Mouse (Mus musculus): ENCODE measurements around the gene Stim1.

Gene Stim1

DNA sequence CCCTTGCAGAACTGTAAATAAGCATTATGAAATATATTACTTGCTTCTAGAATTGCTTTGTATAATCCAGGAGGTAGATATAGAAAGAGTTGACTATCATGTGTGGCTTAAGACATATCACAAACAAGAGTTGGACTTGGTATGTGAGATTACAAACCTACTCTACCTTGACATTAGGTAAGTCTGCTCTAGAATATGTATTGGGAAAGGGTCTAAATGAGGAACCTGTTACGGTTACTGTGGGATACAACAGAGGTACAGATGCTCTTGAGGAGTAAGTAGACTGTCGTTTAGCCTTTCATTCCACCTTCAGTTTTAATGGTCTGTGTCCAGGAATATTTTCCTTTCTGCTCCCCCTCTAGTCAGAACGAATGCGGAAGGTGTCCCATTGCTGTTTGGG, 34.9 kb downstream of the Stim1 start:
- no peak for DNase-seq (ENCODE audit: low spot score in 2 of 2)

DNA sequence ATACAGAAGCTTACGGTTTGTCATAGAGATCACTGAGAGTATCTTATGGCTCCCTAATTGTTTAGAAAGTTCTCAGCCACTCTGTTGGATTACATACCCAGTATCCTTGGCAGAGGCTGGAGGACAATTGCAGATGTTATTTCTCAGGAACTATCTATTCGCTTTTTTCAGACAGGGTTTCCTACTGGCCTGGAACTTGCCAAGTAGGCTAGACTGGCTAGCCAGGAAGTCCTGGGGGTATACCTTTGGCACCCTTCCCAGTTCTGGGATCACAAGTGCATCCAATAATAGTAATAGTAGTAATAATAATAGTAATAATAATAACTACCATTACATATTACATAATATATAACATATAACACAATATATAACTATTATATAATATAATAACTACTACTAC, 38.0 kb downstream of the Stim1 start:
- no peak for DNase-seq (ENCODE audit: low spot score in 2 of 2)

DNA sequence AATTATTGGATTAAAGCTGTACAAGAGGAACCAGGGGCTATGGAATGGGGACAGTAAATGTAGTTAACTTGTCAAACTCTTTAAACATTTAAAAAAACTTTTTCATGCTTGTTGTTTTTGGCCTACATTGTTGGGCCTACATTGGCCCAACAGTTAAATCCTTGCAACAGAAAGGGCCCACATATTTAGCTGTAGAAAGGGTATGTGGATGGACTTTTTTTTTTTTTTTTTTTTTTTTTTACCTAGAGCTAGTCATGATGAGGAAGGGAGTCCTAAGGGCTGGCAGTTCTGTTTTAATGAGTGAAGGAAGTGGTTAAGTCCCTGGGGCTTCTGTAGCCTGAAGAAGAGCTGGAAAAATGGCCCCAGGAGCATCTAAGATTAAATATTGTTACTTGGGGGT, 42.7 kb downstream of the Stim1 start:
- no peak for DNase-seq (ENCODE audit: low spot score in 2 of 2)

DNA sequence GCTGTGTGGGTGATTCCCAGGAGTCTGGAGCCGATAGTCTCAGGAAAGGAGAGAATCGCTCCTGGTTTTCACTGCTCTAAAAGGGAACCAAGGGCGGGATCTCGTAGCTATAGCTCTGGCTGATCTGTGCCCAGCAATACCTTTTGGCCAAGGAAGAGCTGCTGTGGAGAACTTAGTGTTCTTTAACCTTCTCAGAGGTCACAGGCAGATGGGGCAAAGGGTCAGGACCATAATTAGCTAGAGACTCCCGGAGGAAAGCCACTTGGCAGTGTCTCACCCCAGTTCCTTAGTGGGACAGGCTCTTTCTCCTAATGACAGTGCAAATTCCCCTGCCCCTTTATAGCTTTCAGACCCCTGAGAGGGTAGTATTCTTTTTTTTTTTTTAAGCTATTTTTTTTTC, 43.2 kb downstream of the Stim1 start:
- DNase-seq (ENCODE audit: low spot score in 2 of 2): no peak

DNA sequence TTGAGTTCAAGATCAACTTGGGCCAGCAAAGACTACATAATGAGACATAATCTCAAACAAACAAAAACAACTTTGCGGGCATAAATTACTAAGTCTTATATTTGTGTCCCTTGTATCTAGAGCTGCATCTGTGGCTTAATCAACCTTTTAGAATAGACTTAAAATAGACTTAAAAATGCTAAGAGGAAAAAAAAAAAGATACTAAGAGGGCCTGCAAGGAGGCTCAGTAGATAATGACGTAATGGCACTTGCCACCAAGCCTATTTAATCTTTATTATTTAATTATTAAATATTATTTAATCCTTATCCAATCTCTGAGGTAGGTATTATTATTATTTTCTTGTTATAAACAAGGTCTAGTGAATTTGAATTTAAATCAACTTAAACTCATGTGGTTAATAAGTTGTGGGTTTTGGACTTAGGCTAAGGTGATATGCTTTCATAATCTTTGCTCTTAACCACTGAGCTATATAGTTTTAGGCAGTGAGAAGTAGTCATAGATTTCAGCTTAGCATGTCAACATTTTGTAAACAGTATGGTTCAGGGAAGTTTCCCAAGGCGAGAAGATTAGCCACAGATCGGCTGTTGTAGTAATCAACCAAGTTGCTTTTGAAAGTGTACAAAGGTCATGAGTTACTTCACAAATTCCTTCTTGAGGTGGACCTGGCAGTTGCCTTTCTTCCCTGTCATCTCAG, 45.4 kb downstream of the Stim1 start:
- no peak for DNase-seq (ENCODE audit: low spot score in 2 of 2)

DNA sequence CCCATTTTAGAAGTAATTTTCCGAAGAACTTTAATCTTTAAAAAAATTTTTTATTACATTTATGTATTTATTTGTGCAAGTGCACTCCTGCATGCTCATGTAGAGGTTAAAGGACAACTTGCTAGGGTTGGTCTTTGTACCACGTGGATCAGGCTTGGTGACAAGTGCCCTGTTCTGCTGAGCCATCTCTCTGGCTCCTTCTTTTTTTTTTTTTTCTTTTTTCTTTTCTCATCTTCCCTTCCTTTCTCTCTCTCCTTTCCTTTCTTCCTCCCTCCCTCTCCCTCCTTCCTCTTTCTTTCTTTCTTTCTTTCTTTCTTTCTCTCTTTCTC, 45.9 kb downstream of the Stim1 start:
- DNase-seq (ENCODE audit: low spot score in 2 of 2): no peak

DNA sequence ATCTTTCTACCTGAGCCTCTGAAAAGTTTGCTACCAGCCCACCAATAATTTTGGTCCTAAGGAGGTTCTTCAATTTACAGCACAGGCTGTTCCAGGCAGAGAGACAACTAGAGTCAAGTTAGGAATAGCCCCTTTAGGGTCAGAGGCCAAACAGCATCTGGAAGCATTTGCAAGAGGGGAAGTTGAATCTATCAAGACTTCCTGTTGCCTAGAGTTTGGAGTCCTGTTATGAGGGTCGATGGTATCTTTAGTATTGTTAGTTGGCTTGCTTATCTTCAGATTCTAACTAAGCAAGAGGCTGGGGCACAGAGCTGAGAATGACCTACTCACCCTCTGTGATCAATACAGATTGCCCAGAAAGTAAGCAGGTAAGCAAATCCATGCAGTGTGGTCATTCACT, 46.5 kb downstream of the Stim1 start:
- DNase-seq (ENCODE audit: low spot score in 2 of 2): no peak

DNA sequence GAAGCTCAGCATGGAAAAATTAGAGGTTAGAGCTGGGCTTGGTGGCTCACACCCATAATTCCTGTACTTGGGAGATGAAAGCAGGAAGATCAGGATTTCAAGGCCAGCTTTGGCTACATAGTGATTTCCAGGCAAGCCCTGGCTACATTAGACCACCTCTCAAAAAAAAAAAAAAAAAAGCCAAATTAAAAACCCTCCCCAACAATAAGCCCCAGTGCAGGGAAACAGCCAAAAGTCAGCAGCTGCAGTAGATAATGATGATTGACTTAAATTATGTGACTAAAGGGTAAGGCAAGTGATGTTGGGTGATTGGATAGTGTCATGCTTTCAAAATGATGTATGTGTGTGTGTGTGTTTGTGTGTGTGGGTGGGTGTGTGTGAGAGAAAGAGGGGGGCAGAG, 47.3 kb downstream of the Stim1 start:
- DNase-seq (ENCODE audit: low spot score in 2 of 2): no peak

DNA sequence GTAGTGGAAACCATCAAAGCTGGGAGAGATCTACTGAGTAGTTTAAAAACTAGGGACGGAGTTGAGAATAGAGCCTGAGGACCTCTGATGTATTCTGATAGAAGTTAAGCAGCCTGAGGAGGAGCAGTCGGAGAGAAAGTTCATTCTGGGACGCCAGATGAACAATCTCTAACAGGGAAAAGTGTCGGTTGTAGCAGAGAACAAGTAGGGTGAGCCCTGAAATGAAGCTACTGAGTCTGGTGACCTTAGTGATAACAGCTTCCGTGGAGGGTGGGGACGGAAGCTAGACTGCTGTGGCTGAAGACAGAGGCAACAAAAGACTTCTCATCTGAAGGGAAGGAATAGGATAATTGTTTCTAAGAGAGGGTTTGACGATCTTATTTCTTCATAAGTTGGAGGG, 47.8 kb downstream of the Stim1 start:
- no peak for DNase-seq (ENCODE audit: low spot score in 2 of 2)

DNA sequence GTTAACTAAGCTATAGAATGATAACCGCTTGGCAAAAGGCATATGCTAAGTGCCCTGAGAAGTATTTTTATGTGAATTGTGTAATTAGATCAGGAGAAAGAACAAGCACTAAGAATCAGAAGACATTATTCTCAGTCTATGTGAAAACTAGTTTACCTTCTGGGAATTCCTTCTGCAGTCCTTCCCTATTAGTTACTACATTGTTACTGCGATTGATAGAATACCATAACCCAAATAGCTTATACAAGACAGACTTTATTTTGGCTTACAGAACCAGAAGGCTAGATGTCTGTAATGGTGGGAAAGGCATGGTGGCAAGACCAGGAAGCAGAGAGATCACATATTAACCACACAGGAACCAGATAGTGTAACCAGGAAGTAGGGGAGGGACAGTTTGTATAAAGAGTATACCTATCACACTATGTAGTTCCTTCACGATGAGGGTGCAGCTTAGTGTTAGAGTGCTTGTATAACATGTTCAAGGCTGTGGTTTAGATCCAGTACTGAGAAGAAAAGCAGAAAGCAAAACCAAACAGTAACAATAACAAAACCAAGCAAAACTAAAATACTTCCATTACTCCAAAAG, 50.1 kb downstream of the Stim1 start:
- no peak for DNase-seq (ENCODE audit: low spot score in 2 of 2)

DNA sequence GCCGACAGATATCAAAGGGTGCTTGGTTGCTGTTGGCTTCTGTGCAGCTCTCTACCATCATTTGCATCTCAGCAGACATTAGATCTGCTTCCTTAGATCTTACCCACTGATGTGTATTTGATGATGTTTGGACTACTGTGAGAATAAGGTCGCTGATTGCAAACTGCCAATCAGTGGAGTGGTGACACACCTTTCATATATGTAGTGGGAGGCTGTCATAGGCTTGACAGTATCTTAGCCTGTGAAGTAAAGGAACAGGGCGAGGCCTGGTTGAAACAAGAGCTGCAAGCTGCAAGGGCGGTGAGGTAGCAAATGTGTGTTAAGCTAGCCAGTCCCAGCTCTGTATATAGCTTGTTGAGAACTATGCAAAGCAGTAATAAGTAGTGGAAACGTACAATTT, 54.5 kb downstream of the Stim1 start:
- no peak for DNase-seq (ENCODE audit: low spot score in 2 of 2)

DNA sequence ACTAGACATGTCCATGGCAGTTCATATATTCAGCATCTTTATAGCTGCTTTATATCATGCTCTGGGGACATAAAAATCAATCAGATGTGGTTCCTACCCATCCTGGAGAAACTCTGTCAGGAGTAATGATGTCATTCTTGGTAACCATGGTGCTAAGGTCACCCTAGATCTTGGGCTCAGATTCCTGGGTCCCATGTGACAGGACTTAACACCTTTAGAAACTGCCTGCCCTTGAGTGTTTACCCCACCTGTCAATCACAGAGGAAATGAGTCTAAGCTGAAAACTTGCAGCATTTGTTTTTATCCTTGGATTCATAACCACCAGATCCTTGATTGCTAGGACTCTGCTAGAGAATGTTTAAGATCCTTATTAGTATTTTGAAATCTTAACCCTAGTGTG, 58.7 kb downstream of the Stim1 start:
- DNase-seq (ENCODE audit: low spot score in 2 of 2): no peak

DNA sequence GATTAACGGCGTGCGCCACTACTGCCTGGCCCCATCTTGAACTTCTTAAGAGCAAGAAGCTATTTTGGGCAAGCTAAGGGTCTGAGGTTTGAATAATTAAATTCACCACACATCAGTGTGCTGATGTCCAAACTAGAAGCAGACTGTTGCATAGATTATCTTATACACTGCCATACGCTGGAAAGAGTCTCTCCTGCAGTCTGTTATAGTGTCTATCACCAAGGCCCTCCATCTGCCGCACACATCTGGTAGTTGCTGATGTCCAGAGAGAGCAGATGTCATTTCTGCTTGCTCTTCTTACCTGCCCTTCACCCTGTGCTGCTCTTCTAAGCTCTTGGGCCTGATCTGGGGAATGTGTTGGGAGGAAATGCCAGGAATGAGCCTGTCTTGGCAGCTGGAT, 62.7 kb downstream of the Stim1 start:
- DNase-seq (ENCODE audit: low spot score in 2 of 2): no peak

DNA sequence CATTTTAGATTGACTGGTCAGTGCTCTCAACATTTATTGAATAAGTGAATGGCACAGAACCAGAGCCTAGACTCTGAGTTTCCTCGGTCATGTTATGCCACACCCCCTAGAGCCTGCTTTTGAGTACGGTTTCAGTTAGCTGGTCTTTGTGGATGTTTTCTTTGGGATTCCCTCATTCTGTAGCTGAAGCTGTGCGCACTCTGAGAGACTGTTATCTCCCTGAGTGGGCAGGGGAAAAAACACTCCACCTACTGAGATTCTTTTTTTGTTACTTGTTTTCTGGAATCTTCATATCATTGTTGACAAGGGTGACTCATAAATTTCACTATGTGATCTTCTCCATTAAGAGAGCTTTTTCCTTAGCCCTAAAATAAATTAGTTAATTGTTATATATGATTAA, 63.9 kb downstream of the Stim1 start:
- DNase-seq (ENCODE audit: low spot score in 2 of 2): no peak

DNA sequence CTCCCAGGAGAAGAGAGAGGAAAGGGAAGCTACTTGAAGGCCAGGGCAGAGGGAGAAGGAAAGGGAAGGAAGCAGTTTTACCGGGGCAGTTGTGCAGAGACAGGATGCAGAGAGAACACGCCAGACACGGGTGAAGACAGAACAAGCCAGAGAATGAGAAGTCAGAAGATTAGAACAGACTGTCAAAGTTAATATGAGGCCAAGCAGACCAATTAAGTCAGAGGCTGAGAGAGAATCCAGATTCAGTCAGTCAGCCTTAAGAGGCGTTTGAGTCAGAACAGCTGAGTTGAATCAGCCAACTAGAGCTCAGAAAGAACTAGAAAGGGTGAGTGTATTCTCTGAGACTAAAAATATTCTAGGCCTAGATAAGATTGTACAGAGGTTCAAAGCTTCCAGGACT, 66.1 kb downstream of the Stim1 start:
- no peak for DNase-seq (ENCODE audit: low spot score in 2 of 2)

DNA sequence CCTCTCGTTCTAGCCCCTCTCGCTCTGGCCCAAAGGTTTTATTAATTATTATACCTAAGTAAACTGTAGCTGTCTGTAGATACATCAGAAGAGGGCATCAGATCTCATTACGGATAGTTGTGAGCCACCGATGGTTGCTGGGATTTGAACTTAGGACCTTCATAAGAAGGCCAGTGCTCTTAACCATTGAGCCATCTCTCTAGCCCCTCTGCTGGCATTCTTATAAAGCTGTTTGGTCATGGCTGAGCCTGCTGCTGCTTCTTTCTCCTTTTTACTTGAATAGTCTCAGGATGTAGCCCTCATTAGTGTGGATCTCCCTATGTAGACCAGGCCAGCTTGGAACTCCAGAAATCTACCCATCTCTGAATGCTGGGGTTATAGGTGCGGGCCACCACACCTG, 69.7 kb downstream of the Stim1 start:
- DNase-seq (ENCODE audit: low spot score in 2 of 2): no peak

DNA sequence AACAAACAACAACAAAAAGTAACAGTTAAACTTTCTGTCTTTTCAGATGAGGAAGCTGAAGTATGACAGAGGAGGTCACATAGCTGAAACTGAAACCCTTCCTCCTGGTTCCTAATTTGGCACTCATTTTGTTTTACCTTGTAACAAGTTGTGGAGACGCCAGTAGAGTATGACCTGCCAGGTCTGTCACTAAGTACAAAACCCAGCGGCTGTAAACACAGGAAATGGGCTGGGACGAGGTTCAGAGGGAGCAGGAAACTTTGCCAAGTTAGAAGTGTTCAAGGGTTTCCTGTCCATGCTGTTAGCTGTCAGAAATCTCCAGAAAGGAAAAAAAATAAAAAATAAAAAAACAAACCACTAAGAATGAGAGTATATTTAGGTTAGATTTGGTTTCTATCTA, 70.3 kb downstream of the Stim1 start:
- peak in 1 of 2 experiments; percentile 28 for DNase-seq (ENCODE audit: low spot score in 2 of 2)

DNA sequence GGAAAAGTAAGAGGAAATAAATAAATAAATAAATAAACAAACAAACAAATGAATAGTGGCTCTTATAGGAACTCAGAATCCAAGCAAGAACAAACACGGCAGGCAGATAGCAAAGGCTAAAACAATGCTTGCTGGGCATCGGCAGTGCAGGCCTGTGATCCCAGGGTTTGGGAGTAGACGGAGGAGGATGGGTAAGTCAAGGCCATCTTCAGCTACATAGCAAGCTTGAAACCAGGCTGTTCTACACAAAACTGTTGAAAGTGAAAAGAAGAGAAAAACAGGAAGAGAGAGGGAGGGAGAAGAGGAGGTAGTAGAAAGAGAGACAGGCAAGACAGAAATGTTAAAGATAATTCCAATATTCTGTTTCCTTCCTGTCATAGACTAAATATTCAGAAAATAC, 71.3 kb downstream of the Stim1 start:
- no peak for DNase-seq (ENCODE audit: low spot score in 2 of 2)

DNA sequence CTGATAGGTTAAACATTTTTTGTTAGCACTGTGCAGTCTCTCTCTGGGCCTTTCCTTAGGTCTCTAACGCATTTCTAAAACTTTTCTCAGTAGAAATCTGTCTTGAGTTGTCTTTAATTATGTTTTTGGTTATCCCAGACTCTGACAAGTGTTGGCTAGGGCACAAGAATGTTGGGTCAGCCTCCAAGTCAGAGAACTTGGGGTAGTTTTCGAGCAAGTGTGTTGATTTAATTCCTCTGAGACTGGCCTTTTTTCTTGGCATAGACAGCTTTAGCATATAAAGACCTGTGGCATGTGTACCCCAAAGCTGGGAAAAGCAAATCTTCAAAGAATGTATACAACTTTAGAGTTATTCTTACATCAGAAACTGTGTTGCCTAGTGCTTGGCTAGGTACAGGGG, 78.3 kb downstream of the Stim1 start:
- no peak for DNase-seq (ENCODE audit: low spot score in 2 of 2)

DNA sequence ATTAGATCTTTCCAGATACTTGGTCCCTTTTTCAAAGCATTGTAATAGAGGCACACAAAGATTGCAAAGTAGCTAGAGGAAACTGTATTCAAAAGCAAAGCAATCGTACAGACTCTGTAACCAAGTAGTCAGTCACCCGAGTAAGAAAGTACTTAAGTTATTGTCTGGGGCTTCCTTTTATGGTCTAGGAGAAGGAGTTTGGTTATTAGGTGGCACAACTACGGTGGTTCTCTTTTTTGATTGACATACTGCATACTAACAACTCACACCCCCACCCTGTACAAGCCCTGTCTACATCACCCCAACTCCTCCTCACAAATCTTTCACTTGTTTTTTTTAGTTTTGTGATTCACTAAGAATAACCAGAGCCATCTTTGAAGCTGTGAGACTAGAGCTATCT, 79.7 kb downstream of the Stim1 start:
- DNase-seq (ENCODE audit: low spot score in 2 of 2): no peak

DNA sequence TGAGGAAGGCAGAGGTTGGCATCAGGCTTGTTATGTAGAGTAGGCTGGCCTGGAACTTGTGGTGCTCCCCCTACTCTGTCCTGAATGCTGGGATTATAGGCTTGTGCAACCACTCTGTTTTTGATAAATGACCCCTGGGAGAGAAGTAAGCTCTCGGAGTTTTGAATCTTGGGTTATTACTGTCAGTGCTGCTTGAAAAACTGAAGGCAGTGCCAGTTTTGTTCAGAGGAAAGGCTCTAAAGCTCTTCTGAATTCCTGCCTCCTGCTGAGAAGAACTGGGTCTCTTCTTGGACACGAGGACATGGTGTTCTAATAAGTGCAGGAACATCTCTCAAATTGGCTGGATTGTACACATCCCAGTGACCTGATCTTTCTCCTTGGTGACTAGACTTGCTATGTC, 81.1 kb downstream of the Stim1 start:
- no peak for DNase-seq (ENCODE audit: low spot score in 2 of 2)

DNA sequence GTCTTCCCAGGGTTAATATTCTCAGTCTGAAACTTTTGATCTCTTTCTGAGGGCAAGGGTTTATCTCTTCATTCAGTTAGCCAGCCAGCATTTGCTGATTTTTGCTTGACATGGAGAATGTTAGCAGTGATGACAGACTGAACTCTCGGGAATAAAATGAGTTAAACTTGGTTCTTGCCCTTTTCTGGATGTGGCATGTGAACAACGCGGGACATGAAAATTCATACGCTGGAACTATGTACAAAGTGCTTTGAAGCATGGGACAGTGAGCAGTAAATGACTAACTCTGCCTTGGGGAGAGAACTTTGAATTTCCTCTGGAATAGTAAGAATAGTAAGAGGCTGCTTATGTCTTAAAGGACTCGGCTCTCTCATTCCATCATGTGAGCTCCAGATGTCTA, 81.6 kb downstream of the Stim1 start:
- no peak for DNase-seq (ENCODE audit: low spot score in 2 of 2)

DNA sequence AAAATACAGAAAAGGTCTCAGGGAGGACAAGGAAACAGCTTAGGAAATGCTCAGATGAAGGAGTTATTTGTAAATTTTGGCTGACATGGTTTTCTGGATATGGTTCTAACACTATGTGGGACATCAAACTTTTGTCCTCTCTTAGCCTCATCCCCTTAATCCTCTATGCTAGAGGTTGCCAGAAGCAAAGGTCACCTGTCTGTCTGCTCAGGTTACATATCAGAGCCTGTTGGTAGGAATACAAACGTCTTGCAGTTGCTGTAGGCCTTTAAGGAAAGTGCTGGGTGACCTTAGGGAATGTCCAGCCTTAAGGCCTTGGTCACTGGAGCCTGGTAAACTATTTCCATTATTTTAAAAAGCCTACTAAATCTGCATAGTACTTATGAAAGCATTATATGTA, 85.8 kb downstream of the Stim1 start:
- DNase-seq (ENCODE audit: low spot score in 2 of 2): no peak

DNA sequence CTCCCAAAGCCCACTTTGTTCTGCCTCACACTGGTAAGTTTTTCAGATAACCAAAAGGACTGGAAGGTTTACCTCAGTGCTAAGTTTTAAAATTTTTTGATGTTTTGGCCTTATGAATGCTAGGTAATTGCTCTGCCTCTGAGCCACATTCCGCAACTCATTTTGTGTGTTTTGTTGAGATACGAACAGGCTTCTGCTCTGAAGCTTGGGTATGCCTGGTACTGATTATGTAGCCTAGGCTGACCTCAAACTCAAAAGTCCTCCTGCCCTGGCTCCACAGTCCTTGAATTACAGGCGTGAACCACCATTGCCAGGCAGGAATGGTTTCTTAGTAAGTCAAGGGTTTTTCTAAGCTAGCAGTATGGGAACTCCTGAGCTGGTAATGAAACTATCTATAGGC, 90.5 kb downstream of the Stim1 start:
- no peak for DNase-seq (ENCODE audit: low spot score in 2 of 2)

All from urinary bladder, adult 18-20 months (tissue).